Mouse (Mus musculus) lung, adult 2 months (tissue): ENCODE measurements around the gene Lmna. TPM values are rescaled to one million over a fixed set of nuclear protein-coding genes. Genes with fewer than 3 reads are reported as not detected.

Source experiments
- DNase-seq: peaks from one replicate; pipeline ENCODE4 v3.0.0; 2022
- H3K4me1 ChIP-seq: fragments of 200-500 bp; 2 replicates; pipeline ENCODE4 v1.6.1; 2011; ENCODE audit warnings: low read length; ENCODE audit not compliant: control insufficient read depth, insufficient read depth
- H3K4me3 ChIP-seq: fragments of 200-500 bp; replicated peaks from 2 replicates; pipeline ENCODE3; 2011; ENCODE audit warnings: low read depth, mild to moderate bottlenecking, control low read depth, low read length; ENCODE audit errors: extremely low read depth
- CTCF ChIP-seq: fragments of 200-500 bp; IDR thresholded peaks from 2 replicates; pipeline ENCODE4 v1.5.1; 2011; ENCODE audit warnings: mild to moderate bottlenecking, low read length, control low read depth; ENCODE audit not compliant: insufficient read depth
- POLR2A ChIP-seq: fragments of 200-500 bp; IDR thresholded peaks from 2 replicates; pipeline ENCODE4 v1.6.1; 2011; ENCODE audit warnings: low read depth, mild to moderate bottlenecking, control low read depth, low read length, borderline replicate concordance; ENCODE audit errors: extremely low read depth
- WGBS: fragments of 180-500 bp; shearing (Covaris S2); methylation state at CpG from one replicate; pipeline ENCODE4 v1.1.7; 2018; 5-methylcytosine and 5-hydroxymethylcytosine counted together
- polyA plus RNA-seq: library from polyadenylated mRNA; depleted of rRNA; stranded (reverse); fragments of >200 nt; gene quantifications from 2 replicates; pipeline ENCODE4 v1.2.3, GENCODE M21; 2012; rRNA removed

Lmna gene
- polyA plus RNA-seq, 1 experiment, result 302 TPM

DNA sequence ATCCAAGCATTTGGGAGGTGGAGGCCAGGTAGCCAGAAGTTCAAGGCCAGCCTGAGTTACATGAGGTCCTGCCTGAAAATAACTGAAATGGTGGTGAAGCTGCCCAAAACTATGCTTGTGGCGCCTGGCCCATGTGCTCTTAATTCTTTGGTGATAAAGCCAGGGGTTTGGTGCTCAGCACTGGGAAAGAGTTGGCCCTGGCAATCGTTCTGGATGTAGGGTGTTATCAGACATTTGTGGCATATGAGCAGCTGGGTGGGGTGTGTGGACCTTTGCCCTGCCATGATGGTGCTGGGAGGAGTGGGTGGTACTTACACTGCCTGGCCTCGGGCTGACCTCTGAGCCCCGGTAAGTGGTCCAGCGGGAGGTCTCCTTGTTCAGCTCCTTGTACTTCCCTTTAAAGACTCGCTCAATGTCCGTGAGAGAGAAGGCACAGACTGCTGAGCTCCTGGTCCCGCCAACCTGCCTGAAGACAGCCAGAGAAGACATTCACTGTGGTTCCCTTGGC lies 62.0 kb downstream of the Lmna start:
- DNase-seq, result no peak
- H3K4me3 ChIP-seq, result no peak overlapping the region
- TF ChIP-seq POLR2A, result no peak
- no peak for TF ChIP-seq CTCF
- no peaks in the 10 kb centered on the region for H3K4me1 ChIP-seq
- 62% methylated on average over 8 of the region's 8 CpGs for WGBS

DNA sequence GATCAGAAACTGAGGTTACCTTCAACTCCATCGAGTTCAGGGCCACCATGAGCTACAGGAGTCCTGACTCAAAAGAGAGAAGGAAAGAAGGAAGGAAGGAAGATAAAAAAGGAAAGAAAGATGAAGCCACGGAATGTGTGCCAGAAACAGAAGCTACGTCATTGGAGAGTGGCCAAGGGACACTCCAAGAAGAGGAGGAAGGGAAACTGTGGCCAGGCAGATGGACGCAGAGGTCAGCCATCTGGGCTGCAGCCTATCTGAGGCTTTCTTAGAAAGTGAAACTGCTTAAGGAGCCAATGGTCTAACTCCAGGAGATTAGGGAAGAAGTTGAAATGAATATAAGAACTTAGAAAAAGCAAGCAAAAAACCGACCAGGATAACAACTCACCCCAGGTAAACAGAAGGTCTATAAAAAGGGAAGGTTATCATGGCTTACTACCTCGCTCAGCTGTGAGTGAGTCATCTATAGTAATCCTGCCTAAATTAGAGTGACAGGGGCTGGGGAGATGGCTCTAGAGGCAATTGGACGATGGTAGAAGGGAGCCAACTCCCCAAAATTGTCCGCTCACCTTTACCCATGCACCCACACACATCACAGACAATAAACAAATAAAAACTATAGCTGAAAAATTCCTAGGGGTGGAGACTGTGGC lies 63.2 kb downstream of the Lmna start:
- 44% methylated on average over 8 of the region's 8 CpGs for WGBS
- TF ChIP-seq CTCF (no peak), POLR2A (no peak)
- Histone ChIP-seq H3K4me1 (no peaks in the 10 kb centered on the region), H3K4me3 (no peak overlapping the region)
- no peak for DNase-seq

DNA sequence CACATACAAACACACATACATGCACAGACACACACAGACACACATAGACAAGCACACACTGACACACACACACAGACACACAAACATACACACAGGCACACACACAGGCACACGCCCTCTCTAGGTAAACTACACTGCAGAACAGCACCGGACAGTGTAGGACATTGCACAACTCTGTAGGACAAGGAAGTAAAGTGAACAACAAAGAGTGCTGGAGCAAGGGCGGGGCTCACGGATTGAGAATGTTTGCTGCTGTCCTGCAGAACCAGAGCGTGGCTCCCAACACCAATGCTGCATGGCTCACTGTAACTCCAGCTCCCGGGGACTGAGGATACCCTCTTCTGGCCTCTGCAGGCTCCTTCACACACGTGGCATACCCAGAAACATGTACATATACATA lies 66.9 kb downstream of the Lmna start:
- whole genome bisulfite sequencing, result 39% methylated on average over 7 of the region's 7 CpGs
- peaks cover 4% of the 10 kb centered on the region for H3K4me1 ChIP-seq
- no peak for DNase-seq
- no peak overlapping the region for H3K4me3 ChIP-seq
- TF ChIP-seq POLR2A (no peak), CTCF (no peak)

DNA sequence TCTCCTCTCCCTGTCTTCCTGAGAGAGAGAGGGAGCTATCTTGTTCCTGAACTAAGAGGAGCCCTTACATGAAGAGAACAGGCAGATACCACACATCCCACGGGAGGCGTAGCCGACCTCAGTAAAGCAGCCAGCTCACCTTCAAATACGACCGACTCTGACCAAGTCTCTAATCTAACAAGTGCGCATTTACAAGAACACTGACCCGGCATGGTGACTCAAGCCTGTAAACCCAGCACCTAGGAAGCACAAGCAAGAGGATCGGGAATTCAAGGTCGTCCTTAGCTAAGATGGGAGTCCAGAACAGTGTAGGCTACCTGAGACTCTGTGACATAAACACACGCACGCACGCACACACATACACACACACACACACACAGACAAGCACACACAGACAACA lies 67.3 kb downstream of the Lmna start:
- 81% methylated on average over 12 of the region's 12 CpGs for WGBS
- H3K4me3 ChIP-seq, result no peak overlapping the region
- DNase-seq, result no peak
- peaks cover 4% of the 10 kb centered on the region for H3K4me1 ChIP-seq
- no peak for TF ChIP-seq CTCF

DNA sequence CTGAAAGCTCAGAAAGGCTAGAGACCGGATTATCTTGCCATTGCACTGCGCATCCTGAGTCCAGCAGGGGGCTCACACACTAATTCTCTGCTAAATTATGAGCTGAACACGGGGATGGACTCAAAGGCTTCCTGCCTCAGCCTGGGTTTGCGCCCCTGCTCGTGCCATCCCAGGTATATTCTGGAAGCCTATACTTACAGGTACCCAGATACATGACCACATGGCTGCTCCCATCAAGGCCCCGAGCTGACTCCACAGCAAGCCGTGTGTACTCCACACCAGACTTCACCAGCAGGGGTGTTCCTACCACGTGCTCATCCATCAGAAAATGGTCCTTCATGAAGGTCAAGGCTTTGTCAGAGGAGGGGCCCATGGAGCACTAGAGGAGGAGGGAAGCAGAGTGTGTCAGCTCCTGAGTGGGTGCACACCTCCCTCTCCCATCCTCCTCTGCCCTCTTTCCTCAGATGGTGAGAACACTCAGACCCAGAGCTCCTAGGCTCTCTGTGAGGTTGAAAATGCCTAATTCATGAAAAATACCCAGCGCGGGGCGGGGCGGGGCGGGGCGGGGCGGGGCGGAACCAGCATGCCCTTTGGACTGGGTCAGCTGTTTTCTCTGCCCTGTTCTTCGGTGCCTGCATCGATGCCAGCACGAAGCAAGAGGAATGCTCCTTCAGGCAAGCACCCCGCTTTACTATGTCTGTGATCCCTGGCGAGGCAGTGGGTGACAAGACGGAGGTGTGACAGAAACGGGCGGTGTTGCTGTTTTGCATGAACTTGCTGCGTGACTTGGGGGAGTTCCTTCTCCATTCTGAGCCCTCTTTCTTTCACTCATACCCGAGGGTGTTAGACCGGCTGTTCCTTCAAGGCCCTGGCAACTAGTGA lies 69.0 kb downstream of the Lmna start:
- Histone ChIP-seq H3K4me3 (peak overlapping the region; percentile 10), H3K4me1 (peaks cover 4% of the 10 kb centered on the region)
- TF ChIP-seq CTCF, result peak; percentile 52
- TF ChIP-seq POLR2A, result no peak
- DNase-seq, result no peak
- 22% methylated on average over 27 of the region's 27 CpGs for WGBS

DNA sequence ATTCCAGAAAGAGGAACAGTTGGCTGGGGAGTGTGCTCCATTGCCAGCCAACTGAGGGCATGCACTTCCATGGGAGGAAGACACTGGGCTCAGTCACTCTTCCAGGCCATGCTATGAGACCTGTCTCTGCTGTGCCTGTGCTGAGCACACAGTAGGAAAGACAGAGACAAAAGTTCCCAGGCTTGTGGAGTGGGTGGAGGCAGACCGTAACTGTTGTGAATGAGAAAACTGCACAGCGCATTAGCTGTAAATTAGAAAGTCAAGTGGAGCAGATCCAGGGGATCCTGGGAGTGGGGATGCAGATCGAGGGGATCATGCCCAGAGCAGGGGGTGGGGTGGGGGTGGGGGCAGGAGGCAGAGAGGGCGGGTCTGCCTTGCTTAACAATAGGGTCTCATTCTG lies 70.2 kb downstream of the Lmna start:
- TF ChIP-seq POLR2A (no peak), CTCF (no peak)
- Histone ChIP-seq H3K4me1 (peaks cover 4% of the 10 kb centered on the region), H3K4me3 (no peak overlapping the region)
- WGBS, result 71% methylated on average over 4 of the region's 4 CpGs
- DNase-seq, result no peak

DNA sequence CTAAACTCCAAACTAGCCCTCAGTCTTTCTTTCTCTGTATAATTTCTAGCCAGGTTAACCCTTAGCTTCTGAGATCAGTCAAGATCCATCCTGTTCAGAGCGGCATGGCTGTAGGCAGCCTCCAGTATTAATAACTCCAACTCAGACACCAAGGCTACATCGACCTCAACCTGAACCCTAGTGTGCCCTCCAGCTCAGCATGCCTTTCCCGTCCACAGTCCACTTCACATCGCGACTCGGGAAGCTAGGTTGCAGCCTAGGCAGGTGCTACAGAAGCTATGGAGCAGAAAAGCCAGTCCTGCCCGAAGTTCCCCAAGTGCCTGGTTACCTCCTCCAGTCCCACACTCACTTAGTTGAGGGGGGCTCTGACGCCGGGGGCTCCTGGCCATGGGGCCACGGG lies 72.3 kb downstream of the Lmna start:
- 78% methylated on average over 10 of the region's 10 CpGs for WGBS
- DNase-seq, result no peak
- no peak for TF ChIP-seq CTCF
- TF ChIP-seq POLR2A, result no peak
- Histone ChIP-seq H3K4me3 (no peak overlapping the region), H3K4me1 (peaks cover 4% of the 10 kb centered on the region)

DNA sequence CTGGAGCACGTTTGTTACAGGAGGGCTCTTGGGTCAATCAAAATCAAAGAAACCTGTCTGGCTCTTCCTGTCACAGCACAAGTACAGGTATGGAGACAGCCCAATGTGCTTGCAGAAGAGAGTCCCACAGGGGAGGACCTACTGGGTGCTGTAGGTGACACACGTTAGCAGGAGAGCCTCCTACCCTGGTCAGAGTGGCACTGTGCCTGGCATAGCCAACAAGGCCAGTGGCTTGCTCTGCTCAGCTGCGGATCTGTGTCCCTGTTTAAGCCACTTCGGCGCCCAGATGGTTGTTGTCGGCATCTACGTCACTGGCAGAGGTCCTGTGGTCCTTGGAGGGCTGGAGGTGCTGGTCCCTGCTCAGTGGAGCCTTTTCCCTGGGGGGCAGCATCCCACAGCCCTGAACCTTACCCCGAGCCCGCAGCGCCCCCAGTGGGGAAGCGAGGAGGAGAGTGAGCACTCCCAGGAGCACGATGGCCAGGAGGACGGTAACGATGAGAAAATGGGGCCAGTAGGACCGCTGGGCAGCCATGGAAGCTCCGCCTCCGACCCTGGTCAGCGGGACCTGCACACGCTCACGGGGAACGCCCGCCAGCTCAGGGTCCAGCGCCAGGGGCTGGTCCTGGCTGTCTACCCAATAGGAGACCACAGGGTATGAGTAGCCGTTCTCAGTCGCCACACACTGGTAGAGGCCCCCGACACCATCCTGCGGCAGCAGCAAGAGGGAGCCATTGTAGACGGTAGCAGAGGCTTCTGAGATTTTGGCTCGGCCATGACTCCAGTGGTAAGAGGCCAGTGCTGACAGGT lies 73.2 kb downstream of the Lmna start:
- Histone ChIP-seq H3K4me3 (no peak overlapping the region), H3K4me1 (peaks cover 4% of the 10 kb centered on the region)
- TF ChIP-seq POLR2A (no peak), CTCF (0 out of 2 replicates have a peak, but pooled peaks have one; percentile 19)
- DNase-seq, result peak; percentile 42
- WGBS, result 20% methylated on average over 29 of the region's 29 CpGs

DNA sequence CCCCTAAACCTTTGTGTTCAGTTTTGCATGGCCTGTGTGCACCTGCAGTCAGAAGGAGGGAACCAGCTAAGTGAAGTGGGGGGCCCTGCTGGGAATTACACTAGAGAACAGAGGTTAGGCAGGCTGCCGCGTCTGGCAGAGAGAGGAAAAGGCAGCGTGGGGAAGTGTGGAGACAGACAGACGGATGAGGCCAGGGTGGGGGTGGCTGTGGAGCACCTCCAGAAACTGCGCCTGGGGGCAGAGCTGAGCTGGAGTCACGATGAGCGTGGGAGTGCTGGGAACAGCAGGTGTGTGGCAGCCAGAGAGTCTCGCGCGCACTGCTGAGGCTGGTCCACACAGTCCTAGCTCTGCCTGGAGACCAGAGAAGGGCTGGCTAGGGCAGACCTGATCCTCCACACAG lies 74.2 kb downstream of the Lmna start:
- Histone ChIP-seq H3K4me3 (no peak overlapping the region), H3K4me1 (peaks cover under 1% of the 10 kb centered on the region)
- WGBS, result 67% methylated on average over 10 of the region's 10 CpGs
- DNase-seq, result no peak
- TF ChIP-seq POLR2A, result no peak
- no peak for TF ChIP-seq CTCF

Other genes starting within 250 kb of the Lmna start
- 0.40 and 0.49 TPM in 2 replicates for gene Gm38392, start 222.7 kb downstream of the Lmna start, polyA plus RNA-seq
- 2.1 and 3.3 TPM in 2 replicates for gene Tsacc, start 213.0 kb downstream of the Lmna start, polyA plus RNA-seq
- 59.5 and 77.6 TPM in 2 replicates for gene Cct3, start 212.8 kb downstream of the Lmna start, polyA plus RNA-seq
- 148 and 183 TPM in 2 replicates for gene Glmp, start 184.9 kb downstream of the Lmna start, polyA plus RNA-seq
- 12.4 and 31.8 TPM in 2 replicates for gene Tmem79, start 173.8 kb downstream of the Lmna start, polyA plus RNA-seq
- 48.4 and 63.7 TPM in 2 replicates for gene Smg5, start 173.7 kb downstream of the Lmna start, polyA plus RNA-seq
- gene Paqr6, start 145.4 kb downstream of the Lmna start, polyA plus RNA-seq, result 19.1 and 29.1 TPM in 2 replicates
- gene Bglap3, start 137.2 kb downstream of the Lmna start, polyA plus RNA-seq, result 0.20 and 23.9 TPM in 2 replicates
- 23.0 TPM in 1 of 2 replicates, not detected in the other for gene Bglap2, start 131.3 kb downstream of the Lmna start, polyA plus RNA-seq
- not detected in 2 replicates for gene Bglap, start 125.5 kb downstream of the Lmna start, polyA plus RNA-seq
- 23.4 and 27.0 TPM in 2 replicates for gene Pmf1, start 99.6 kb downstream of the Lmna start, polyA plus RNA-seq
- 18.3 and 25.4 TPM in 2 replicates for gene Slc25a44, start 84.8 kb downstream of the Lmna start, polyA plus RNA-seq
- 52.3 and 58.3 TPM in 2 replicates for gene Sema4a, start 48.8 kb downstream of the Lmna start, polyA plus RNA-seq
- 0.53 and 0.84 TPM in 2 replicates for gene Mex3a, start 22.4 kb upstream of the Lmna start, polyA plus RNA-seq
- 53.0 and 105 TPM in 2 replicates for gene Rab25, start 38.3 kb upstream of the Lmna start, polyA plus RNA-seq
- 116 and 135 TPM in 2 replicates for gene Lamtor2, start 43.1 kb upstream of the Lmna start, polyA plus RNA-seq
- 47.0 and 52.6 TPM in 2 replicates for gene Ubqln4, start 43.8 kb upstream of the Lmna start, polyA plus RNA-seq
- gene Ssr2, start 65.9 kb upstream of the Lmna start, polyA plus RNA-seq, result 139 and 188 TPM in 2 replicates
- gene Arhgef2, start 96.0 kb upstream of the Lmna start, polyA plus RNA-seq, result 186 and 233 TPM in 2 replicates
- gene Rxfp4, start 143.2 kb upstream of the Lmna start, polyA plus RNA-seq, result 0.41 and 0.76 TPM in 2 replicates
- 46.7 and 51.4 TPM in 2 replicates for gene Khdc4, start 175.8 kb upstream of the Lmna start, polyA plus RNA-seq
- gene Rit1, start 206.9 kb upstream of the Lmna start, polyA plus RNA-seq, result 49.0 and 71.7 TPM in 2 replicates